Mouse (Mus musculus) spleen, embryonic (tissue): ENCODE measurements around the gene Bpifa3.
"Not testable (repeated sequence)": the region's sequence is repeated elsewhere in the genome, so short reads cannot be mapped to it uniquely, and the experiment has no call there.

ENCODE experiments used
- CTCF ChIA-PET: fragments of 350-600 bp; sonication (Branson Sonifier 250); formaldehyde crosslinking; loops from one replicate; lab custom pipeline; 2022; lab: Charles Lee

Bpifa3 gene

DNA sequence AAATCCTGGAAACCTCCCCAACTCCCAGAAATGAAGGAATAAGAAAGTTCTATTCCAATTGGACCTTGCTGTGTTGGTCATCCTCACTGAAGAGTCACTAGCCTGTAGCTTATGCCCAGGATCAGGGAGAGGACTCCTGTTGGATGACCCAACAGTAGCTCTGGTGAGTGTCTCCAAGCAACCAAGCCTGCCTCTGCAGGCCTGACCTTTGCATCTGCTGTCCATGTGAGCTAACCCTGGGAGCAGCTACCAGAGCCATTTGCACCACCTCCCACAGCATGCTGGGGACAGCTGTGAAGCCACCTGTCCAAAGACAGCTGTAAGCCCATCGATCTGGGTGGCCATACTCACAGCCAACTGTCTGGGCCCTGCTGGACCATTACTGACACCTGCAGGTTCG lies at the start of gene Bpifa3:
TSS of gene Bpifa3 (plus strand) at position 217 of the 400 bp plus-strand sequence.
- CTCF ChIA-PET, result no interaction called here

DNA sequence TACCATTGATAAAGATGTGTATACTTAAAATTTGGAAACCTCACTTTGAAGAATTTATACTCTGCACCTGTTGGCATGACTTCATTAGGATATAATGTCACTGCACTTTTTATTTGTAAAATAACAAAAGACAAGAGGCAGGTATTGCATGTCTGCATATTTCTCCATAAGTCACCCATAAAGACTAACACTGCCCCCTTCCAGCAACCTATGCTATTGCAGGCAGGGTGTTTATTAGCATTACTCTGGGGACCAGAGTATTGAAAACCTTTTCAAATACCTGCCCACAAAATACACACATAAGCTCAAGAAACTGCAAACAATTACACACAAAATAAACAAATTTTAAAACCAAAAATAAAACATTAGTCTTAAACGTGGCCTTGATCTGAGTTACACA lies 32.4 kb upstream of the Bpifa3 start:
- CTCF ChIA-PET, result interaction anchor here (0.7 kb wide), 1 partner anchor 112 kb away, joined by 3 read pairs; no protein-coding TSS in a partner anchor

GRCm38 (mm10) chr2:154117381-154117780 lies 12.8 kb upstream of the Bpifa3 start:
- CTCF ChIA-PET, result no interaction called here

DNA sequence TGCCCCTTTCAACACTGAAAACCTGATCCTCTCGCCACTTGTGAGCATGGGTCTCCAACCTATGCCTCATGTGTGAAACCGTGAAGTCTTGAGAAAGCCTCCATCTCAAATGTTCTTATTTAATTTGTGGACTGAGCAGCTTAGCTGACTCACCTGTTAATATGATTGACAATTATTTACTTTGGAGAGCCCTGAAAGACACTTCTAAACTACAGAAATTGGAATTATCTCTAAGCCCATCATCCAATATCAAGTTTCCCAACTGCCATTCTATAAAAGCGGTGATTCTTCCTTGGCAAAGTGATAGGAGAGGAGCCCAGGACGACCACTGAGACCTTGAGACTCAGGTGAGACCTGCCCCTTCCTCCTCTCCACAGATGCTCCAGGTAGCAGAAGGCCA lies 12.4 kb downstream of the Bpifa3 start, which contains the start of gene Bpifa1:
TSS of gene Bpifa1 (plus strand) at position 301 of the 400 bp plus-strand sequence.
- CTCF ChIA-PET, result no interaction called here

- CTCF ChIA-PET, result no interaction called here
Measured at GRCm38 (mm10) chr2:154143735-154144134, 13.6 kb downstream of the Bpifa3 start.

- CTCF ChIA-PET, result no interaction called here
Measured at GRCm38 (mm10) chr2:154147496-154147895, 17.4 kb downstream of the Bpifa3 start.

DNA sequence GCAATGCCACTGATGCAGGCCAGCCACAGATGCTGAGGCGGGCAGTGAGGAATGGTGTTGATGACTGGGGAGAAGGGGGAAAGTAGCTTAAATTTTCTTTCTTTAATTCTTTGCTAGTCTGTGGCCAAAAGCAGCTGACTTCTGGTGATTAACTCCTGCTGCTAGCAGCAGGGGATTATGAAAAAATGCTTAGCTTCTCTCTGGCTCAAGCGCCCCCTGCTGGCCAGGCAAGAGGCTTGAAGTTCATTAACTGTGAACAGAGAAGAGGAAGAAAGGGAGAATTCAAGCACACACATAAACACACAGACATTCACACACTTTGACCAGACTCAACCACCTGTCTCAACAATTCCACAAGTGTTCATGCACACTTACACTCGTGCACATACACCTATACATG lies 28.3 kb downstream of the Bpifa3 start:
- CTCF ChIA-PET, result no interaction called here

DNA sequence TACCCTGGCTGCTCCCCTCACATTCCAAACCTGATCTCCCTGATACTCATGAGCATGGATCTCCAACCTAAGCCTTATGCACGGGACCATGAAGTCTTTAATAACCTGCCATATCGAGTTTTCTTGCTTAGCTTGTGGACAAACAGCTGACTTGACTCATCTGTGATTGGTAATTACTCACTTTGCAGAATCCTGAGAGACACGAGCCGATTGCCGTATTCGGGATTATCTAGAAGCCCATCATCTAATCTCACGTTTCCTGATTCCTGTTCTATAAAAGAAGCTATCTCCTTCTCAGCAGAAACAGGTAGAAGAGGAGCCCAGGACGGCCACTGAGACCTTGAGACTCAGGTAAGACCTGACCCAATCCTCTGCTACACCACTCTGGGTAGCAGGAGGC lies 32.2 kb downstream of the Bpifa3 start, which contains the start of gene Bpifa5:
TSS of gene Bpifa5 (plus strand) at position 301 of the 400 bp plus-strand sequence.
- CTCF ChIA-PET, result no interaction called here

DNA sequence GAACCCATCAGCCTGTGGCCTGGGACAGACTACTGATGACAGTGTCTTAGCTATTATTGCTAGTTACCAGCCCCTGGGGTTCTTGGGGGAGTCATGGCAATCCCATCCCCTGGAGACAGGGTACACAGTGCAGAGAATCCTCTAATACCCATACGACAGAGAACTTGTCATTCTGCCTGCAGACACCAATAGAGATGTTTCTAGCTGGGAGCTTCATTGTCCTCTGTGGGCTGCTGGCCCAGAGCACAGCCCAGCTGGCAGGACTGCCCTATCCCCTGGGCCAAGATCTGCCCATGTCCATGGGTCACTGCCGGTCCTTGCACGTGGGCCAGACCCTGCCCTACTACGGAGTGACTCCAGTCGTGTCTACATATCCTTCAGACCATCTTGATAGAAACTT lies 33.2 kb downstream of the Bpifa3 start:
- CTCF ChIA-PET, result no interaction called here

- CTCF ChIA-PET, result no interaction called here
Measured at GRCm38 (mm10) chr2:154169172-154169571, 39.0 kb downstream of the Bpifa3 start.

GRCm38 (mm10) chr2:154171621-154172020 lies 41.5 kb downstream of the Bpifa3 start:
- CTCF ChIA-PET, result no interaction called here

DNA sequence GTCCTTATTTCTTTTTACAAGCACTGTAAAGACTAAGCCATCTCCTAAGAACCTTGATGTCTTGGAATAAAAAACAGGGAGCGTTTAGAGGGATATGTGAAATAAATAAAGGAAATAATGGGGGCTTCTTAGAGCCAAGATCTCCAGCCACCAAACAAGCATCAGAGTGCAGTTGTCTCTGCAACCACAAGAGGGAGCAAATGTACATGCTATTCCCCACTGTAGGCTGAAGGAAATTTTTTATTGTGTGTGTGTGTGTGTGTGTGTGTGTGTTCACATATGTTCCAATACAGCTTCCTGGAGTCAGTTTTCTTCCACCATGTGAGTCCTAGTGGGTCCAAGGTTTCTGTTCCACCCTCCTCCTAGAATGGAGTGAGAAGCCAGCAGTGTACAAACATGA lies 43.2 kb downstream of the Bpifa3 start:
- CTCF ChIA-PET, result no interaction called here

DNA sequence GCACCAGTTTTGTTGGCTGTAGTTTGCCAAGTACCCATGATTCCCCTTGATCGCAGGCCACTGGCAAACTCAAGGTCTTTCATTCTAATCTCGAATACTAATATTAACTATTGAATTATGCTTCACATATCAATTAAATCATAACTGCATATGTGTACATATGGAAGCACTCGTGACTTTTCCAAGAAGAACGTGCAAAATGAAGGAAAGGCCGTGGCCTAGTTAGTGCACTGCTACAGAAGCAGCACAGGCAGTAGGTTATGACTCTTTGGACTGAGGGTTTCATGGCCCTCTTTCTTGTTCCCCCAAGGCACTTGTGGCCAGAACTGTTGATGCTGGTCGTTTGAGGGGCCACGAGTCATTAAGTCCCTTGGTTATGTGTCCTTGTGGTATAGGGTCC lies 51.8 kb downstream of the Bpifa3 start:
- CTCF ChIA-PET, result not testable (repeated sequence)

DNA sequence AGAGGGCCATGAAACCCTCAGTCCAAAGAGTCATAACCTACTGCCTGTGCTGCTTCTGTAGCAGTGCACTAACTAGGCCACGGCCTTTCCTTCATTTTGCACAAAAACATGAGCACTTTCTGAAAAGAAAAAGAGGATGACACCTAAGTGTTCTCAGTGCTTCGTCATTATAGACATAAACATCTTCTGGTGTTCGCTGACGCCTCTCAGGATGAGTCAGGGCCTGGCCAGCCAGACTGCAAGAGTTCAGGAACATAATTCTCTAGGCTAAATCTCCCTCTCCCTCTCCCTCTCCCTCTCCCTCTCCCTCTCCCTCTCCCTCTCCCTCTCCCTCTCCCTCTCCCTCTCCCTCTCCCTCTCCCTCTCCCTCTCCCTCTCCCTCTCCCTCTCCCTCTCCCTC lies 52.9 kb downstream of the Bpifa3 start:
- CTCF ChIA-PET, result not testable (repeated sequence)

DNA sequence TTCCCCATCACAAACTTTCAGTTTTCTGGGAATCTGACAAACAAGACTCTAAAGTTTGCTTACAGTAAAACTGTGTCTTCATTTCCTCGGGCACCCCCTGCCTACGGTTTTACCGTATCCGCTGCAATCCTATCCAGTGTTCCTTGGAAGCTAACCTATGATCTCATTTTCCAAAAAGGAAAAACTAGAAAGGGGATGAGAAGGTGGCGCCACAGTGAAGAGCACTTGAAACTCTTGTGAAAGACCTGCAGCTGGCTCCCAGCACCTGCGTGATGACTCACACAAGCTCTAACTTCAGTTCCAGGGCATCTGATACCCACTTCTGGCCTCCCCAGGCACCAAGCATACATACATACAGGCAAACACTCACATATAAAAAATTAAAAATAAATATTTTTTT lies 55.2 kb downstream of the Bpifa3 start:
- CTCF ChIA-PET, result no interaction called here

- CTCF ChIA-PET, result no interaction called here
Measured at GRCm38 (mm10) chr2:154185748-154186147, 55.6 kb downstream of the Bpifa3 start.

DNA sequence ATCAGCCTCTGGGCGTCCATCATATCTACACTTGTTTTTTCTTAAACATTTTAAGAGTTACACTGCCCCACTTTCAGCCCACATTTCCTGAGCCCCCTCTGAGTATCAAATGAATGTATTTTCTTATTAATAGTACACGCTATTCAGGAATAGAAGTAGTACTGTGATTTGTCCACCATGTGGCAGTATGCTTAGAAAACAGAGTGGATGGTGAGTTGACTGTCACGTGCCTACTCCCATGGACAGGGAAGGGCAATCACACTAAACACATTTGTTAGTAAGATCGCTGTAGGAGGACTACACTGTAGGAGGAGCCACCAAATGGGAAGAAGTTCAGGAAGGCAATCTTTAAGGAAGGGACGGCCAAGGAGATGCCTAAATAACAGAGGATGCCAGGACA lies 57.3 kb downstream of the Bpifa3 start:
- CTCF ChIA-PET, result no interaction called here
